Mouse (Mus musculus): ENCODE data around the gene Opcml.

The Opcml gene

GRCm38 (mm10) chr9:28439433-28440191 lies 649.0 kb downstream of the Opcml start:
- DNase-seq (ENCODE audit: low read depth), result no peak

DNA sequence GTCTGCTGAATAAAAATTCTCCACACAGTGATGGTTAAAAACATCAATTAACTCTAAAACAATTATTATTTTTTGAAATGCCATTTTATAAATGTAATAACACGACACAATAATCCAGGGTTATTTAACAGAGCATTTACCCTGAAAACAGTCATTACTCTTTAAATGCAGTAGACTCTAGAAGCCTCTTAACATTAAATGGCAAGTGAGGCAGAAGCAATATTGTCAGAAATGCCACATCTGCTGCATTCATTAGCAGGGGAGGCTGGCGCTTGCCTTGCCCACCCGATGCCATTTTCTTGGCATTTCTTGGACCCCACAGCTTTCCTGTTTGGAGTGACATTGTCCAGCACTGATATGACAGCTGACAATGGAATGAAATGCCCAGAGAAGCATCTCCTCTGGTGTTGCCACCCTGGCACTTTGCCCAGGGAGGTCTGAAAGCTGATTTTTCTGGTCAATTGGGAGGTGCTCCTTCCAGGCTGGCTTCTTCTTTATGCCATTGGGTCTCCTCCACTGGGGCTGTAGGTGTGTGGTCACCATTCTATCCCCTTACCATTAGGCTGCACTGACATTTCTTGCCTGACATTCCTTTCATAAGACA lies 649.7 kb downstream of the Opcml start:
- no peak for DNase-seq (ENCODE audit: low read depth)

DNA sequence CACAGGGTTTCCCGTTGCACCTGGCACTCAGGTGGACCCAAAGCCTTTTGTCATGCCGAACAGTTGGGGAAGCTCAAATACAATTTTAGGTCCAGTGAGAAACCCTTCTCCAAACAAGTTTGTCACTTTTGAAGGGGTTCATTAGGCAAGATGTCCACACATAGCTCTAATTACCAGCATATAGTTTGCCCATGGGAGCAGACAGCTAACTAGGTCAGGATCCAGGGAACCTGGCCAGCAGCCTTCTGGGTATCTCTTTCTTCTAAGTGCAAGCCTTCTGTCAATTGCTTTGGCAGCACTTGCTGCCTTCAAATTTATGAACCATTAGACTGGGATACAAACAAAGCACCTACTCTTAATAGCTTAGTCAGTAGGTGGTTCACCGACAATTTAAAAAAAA lies 653.9 kb downstream of the Opcml start:
- DNase-seq (ENCODE audit: low read depth), result no peak

GRCm38 (mm10) chr9:28444972-28445371 lies 654.4 kb downstream of the Opcml start:
- no peak for DNase-seq (ENCODE audit: low read depth)

DNA sequence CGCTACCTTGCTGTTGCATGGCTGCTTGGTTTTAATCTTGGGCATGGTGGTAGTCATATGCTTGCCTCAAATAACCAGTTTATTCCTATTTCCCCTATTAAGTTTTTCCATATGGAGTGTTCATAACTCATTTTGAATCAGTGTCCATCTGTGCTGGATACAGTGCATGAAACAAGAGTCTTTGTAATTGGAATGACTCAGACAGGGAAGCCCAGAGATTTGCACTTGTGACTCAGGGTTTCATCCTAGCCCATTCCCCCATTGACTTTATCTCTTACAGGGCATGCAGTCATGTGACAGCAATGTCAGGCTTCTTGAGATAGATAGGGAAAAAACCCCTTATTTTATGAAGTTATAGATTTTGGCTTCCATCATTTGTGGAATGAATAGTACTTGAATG lies 655.3 kb downstream of the Opcml start:
- no peak for DNase-seq (ENCODE audit: low read depth)

DNA sequence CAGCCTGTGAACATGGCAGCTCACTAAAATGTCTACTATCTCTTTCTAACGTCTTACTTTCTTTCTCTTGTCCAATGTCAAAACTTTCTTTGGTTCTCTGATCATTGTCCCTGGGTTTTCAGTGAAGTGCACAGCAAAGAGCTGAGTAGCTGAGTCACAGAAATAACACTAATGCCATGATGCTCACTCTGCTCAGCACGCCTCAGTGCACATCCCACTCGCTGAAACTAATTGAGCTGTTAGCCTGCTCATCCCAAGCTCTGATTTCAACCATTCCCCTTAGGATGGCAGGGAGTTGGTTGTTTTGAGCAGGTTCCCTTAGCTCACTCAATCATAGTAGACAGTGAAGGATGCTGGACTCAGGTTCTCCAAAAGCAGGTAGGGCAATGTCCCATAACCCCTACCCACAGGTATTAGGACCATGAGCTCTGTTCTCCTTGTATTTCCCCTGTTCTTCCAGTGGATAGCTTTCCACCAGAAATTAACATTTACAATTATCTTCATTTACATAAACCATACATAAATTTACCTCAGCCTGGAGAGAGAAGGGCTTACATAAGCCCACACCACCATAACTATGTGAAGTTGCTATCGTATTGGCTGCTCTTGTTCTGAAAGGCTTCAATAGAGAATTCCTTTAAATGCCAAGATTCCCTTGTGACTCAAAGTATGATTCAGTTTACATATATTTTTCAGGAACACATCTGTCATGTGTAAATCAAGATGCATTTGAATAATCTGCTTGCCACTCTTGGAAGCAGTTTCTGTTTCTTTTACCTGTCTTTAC lies 655.9 kb downstream of the Opcml start:
- no peak for DNase-seq (ENCODE audit: low read depth)

- DNase-seq (ENCODE audit: low read depth), result no peak
These were observed 661.9 kb downstream of the Opcml start for GRCm38 (mm10) chr9:28452509-28452908.

DNA sequence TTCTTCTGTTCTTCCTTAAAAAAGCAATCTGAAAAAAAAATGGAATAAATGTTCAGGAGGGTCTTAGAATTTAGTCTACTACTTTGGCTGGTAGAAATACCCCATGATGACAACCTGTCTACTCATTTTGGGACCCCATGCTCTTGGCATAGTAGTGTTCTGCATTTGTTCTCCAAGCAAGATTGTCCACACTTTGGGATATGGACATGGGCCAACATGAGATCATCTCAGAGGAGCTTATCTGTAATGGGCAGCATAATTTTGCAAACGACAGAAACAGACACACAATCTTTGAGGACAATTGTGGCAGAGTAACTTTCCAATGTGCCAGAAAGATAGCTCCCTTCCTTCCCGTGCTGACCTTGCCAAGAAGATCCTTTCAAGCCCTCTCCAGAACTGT lies 662.5 kb downstream of the Opcml start:
- no peak for DNase-seq (ENCODE audit: low read depth)

DNA sequence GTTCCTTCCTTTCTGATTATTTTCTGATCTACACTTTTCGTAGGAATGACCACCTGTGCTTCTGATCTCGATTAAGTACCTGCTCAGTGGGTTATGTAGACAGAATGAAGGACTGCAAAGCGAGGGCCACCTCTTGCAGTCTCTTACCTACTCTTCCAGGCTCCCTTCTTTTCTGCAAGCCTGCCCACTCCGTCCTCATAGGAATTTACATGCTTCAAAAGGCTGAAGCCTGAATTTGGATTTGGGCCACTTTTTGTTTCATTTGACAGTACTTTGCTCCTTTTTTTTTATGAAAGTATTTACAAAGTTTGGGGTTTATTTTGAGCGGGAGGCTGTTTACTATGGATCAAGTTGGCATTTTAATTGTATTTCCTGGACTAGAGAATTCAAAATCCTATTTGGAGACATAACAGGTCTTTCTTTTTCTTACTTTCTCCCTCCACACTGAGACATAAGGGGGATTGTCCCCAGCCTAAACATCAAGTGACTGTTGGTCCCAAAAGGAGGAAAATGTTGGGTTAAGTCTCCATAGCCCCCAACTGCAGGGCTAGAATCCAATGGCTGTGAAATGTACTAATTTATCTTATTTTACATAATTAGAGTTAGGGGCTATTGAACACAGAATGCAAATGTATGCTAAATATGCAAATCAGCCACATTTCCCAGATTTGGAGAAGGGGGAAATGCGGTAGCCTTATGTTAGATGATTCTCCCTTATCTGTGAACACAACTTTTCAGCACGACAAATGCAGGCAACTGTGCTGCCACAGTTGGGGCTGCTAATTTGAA lies 667.6 kb downstream of the Opcml start:
- DNase-seq (ENCODE audit: low read depth), result no peak

DNA sequence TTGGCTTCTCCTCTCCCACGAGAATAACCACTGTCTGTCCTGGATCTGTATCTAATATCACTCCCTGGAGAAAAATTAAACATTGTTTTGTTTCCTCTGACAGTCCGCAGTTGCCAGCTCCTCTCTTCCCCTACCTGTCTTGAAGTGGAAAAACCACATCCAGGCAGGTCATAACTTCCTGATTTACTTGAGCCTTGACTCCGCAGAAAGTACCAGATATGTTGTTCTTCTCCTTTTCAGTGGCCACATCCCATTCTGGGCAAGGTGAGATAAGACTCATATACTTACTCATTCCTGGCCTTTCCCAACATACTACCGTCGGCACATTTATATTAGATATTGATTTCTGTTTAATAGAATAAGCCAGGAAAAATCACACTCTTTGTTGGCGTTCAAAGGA lies 673.0 kb downstream of the Opcml start:
- no peak for DNase-seq (ENCODE audit: low read depth)

- DNase-seq (ENCODE audit: low read depth), result no peak
These were observed 678.8 kb downstream of the Opcml start for GRCm38 (mm10) chr9:28469419-28469818.

- no peak for DNase-seq (ENCODE audit: low read depth)
These were observed 680.9 kb downstream of the Opcml start for GRCm38 (mm10) chr9:28471501-28471900.

GRCm38 (mm10) chr9:28474586-28474985 lies 684.0 kb downstream of the Opcml start:
- no peak for DNase-seq (ENCODE audit: low read depth)

GRCm38 (mm10) chr9:28481261-28481660 lies 690.7 kb downstream of the Opcml start:
- no peak for DNase-seq (ENCODE audit: low read depth)

DNA sequence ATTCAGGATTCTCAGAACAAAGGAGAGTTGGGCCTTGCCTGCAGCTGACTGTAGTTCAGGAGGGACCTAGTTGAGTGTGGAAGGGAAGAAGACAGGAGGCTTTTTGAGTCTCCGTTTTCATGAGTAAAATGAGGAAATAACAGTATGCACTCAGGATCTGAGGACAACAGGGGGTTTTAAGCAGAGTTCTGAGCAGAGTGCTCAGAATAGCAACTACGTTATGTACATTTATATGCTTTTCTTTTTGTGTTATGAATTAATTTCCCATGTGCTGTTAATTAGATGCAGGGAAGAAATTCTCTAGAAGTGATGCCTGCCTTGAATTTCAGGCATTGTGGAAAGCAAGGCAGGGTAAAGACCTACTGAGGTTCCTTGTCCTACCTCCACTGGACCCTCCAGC lies 697.9 kb downstream of the Opcml start:
- DNase-seq (ENCODE audit: low read depth), result no peak

- DNase-seq (ENCODE audit: low read depth), result no peak
These were observed 699.3 kb downstream of the Opcml start for GRCm38 (mm10) chr9:28489828-28490227.

GRCm38 (mm10) chr9:28490410-28490809 lies 699.8 kb downstream of the Opcml start:
- DNase-seq (ENCODE audit: low read depth), result no peak

DNA sequence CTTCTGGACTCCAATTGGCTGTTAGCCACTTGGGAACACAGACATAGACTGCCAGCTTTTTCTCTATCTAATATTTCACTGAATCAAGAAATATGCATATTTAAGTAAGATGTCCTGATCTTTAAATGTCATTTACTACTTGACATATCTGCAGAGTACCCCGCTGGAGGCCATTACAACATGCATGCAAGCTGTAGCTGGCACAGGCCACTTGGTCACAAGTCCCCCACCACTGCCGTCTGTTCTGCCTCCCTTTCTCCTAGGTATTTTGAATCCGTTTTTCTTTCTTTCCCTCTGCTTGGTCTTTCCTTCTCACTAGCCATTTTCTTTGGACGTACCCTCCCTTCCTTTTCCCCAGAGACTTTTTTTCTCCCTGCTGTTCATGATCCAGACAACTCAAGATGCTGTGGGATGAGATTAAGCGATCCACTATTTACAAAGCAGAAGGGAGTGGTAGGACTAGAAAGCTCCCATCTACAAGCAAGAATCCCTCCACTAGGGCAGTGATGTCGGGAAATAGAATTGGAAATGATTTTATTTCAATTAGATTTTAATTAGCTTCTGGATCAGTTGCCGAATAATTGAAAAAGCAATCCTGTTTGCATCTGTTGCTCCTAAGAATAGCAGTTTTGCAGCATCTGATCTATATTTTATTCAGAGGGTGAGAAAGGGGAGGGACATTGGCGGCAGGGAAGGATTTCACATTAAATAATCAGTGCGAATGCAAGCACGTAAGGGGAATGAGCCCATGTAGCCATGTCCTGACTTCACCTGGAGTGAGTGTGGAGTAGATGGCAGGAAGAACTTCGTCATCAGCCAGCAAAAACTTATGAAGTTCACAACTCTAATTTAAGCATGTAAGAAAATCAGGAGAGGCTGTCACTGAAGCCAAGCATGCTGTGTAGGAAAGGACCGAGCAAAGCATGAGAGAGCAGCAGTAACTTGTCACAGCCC lies 709.5 kb downstream of the Opcml start:
- no peak for DNase-seq (ENCODE audit: low read depth)

DNA sequence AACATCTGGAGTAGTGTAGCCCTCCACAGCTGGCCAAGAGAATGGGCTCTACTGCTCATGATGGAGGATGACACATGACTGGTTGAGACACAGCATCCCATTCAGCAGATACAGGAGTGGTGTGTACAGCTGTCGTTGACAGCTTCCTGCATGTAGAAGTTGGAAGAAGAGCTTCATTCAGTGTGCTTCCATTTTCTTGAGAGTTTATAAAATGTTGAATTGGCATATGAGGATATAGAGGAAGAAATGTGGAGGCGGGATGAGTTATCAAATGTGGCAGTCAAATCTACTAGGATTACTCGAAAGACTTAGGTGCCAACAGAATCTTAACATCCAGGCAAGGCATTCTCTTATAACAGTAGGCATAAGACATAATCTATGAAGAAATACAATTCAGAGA lies 723.3 kb downstream of the Opcml start:
- DNase-seq (ENCODE audit: low read depth), result no peak

DNA sequence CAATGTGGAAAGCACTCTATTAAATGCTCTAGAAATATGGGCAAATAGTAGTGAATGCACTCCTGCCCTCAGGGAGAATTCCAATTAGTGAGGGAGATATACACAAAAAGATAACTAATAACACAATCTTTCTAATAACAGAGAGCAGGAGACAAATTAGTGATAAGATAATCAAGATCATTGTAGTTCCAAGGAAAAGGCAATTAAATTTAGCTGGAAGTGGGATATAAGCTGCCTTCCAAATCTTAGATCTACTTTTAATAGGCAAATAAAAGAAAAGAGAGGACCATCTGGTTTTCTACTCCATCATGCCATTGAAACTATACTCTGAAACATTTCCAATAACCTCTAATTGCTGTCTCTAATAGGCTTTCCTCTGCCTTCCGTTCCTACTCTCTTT lies 742.6 kb downstream of the Opcml start:
- DNase-seq (ENCODE audit: low read depth), result no peak

DNA sequence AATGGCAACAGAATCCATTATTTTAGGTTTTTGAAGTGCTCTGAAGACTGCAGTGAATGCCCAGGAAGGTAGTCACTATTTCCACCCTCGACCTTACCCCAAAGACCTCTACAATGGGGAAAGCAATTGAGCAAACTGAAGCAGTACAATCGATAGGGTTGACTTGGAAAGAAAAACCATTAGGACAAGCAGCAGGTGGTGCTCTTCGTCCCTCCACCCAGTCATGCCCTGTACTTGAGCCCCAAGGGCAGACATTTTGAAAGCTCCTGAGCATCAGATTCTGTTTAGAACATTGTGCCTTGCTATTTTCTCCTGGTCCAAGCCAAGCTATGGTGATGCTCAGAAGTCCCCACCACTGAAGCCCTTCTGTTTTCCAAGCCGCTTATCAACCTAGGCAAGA lies 744.4 kb downstream of the Opcml start:
- DNase-seq (ENCODE audit: low read depth), result no peak

Data from fibroblast of lung, adult 2 months (primary cell).